Mouse (Mus musculus) brown adipose tissue, adult 24 weeks (tissue): ENCODE measurements around the gene Ccpg1. TPM values are rescaled to one million over a fixed set of nuclear protein-coding genes. Genes with fewer than 3 reads are reported as not detected.

Source experiments
- H3K27ac ChIP-seq: fragments of 200-500 bp; replicated peaks from 2 replicates; pipeline ENCODE4 v1.5.1; 2012; ENCODE audit warnings: low read depth, mild to moderate bottlenecking, low read length
- H3K4me1 ChIP-seq: fragments of 200-500 bp; 2 replicates; pipeline ENCODE4 v1.6.1; 2012; ENCODE audit warnings: low read length, mixed read lengths; ENCODE audit not compliant: control insufficient read depth, insufficient read depth, insufficient read length
- H3K4me3 ChIP-seq: fragments of 200-500 bp; 2 replicates; pipeline ENCODE4 v1.5.1; 2012; ENCODE audit warnings: low read depth, mild to moderate bottlenecking, low read length, moderate library complexity; ENCODE audit not compliant: insufficient read depth
- polyA plus RNA-seq: library from polyadenylated mRNA; stranded (reverse); fragments of >200 nt; gene quantifications from 2 replicates; pipeline ENCODE4 v1.2.4, GENCODE M21; 2012; ENCODE audit not compliant: missing spikeins, insufficient read depth, insufficient read length

Gene Ccpg1
- polyA plus RNA-seq, 1 experiment, result 64.5 TPM

DNA sequence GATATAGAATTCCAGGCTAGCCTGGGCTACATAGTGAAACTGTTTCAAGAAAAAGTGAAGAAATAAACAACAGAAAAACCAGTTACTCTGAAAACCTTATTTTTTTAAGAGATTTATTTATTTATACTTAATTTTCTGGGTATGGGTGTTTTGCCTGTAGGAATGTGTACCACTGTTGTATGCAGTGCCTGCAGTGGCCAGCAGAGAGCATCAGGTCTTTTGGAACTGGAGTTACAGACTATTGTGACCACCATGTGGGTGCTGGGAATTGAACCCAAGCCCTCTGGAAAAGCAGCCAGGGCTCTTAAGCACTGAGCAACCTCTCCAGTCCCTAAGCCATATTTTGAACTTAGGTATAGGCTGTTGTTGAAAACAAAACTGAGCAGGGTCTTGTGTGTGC, 12.2 kb upstream of the Ccpg1 start:
- H3K27ac ChIP-seq, result no peak overlapping the region
- no peak overlapping the region for H3K4me3 ChIP-seq
- H3K4me1 ChIP-seq, result no peaks in the 10 kb centered on the region

DNA sequence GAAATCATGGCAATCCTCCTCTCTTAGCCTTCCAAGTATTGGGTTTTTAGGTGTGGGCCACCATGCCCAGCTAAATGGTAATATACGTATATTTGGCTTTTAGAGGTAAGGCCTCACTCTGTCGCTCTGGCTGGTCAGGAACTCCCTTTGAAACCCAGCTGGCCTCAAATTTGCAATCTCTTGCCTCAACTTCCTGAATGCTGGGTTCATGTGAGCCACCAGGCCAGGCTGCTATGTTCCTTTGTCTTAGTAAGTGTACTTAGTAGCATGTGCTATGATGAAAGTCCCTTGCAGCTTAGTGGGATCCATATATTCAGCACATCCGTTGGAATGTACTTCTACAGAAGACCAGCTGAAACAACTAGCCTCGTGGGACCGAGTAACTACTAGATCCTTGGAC, 10.5 kb upstream of the Ccpg1 start:
- Histone ChIP-seq H3K4me1 (no peaks in the 10 kb centered on the region), H3K4me3 (no peak overlapping the region), H3K27ac (no peak overlapping the region)

DNA sequence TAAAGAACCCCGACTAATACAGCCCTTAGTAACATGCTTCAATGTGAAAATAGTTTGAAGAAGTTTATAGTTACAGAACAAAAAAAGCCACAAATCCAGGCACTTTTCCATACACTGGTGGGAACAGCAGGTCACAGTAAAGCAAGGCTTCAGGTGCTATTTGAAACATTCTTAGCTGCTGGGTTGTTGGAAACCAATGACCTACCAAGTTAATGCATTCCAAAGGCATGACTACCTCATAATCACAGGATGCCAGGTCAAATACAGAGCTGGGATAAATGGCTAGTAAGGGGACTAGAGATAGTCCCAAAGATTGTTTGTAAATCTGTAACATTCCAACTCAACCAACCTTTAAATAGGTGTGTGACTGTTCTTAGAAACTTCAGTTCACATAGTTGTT, 10.0 kb upstream of the Ccpg1 start:
- H3K4me1 ChIP-seq, result no peaks in the 10 kb centered on the region

DNA sequence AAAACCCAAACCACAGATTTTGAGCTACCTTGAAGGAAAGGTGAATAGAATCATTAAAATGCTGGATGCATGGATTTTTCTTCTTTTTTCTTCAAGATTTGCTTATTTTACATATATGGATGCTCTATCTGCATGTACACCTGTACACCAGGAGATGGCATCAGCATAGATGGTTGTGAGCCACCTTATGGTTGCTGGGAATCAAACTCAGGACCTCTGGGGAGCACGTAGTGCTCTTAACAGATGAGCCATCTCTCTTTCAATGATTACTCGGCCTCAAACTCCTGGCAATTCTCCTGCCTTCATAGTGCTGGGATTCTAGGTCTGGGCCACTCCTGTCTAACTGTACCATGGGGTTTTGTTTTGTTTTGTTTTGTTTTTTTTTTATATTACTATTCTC, 2.2 kb upstream of the Ccpg1 start:
- H3K27ac ChIP-seq, result no peak overlapping the region
- H3K4me3 ChIP-seq, result no peak overlapping the region
- H3K4me1 ChIP-seq, result peaks cover 2% of the 10 kb centered on the region; the same call in 1 of the 2 replicates

More for the DNA sequence above, 10.0 kb upstream of the Ccpg1 start:
- Histone ChIP-seq H3K27ac (no peak overlapping the region), H3K4me3 (no peak overlapping the region)

DNA sequence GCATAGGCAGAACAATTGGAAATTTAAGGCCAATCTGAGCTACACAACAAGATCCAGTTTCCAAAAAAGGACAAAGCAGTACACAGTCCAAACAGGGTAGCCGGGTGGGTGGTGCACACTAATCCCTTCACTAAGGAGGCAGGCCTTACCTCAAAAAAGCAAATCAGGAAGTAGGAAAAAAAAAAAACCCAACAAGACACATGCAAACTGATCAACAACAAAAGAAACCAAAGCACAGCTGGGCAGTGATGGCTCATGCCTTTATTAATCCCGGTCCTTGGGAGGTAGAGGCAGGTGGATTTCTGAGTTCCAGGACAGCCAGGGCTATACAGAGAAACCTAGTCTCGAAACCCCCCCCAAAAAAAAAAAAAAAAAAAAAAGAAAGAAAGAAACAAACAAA, 2.5 kb downstream of the Ccpg1 start:
- Histone ChIP-seq H3K4me3 (no peak overlapping the region), H3K27ac (no peak overlapping the region), H3K4me1 (peaks cover 2% of the 10 kb centered on the region; the same call in 1 of the 2 replicates)

DNA sequence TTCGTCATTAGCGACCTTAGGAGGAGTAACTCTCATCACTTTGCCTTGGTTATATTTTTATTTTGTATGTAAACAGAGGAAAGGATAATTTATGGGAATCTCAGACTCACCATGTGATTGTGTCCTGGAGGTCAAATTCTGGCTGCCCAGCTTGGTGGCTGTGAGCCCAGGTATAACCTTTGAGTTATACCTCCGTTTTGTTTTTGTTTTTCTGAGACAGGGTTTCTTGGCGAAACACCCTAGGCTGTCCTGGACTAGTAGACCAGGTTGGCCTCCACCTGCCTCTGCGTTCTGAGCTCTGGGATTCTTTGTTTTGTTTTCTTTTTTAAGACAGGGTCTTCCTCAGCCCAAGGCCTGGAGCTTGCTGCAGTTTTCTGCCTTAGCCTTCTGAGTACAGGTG, 3.5 kb downstream of the Ccpg1 start:
- Histone ChIP-seq H3K4me3 (no peak overlapping the region), H3K27ac (no peak overlapping the region), H3K4me1 (peaks cover 2% of the 10 kb centered on the region; the same call in 1 of the 2 replicates)

DNA sequence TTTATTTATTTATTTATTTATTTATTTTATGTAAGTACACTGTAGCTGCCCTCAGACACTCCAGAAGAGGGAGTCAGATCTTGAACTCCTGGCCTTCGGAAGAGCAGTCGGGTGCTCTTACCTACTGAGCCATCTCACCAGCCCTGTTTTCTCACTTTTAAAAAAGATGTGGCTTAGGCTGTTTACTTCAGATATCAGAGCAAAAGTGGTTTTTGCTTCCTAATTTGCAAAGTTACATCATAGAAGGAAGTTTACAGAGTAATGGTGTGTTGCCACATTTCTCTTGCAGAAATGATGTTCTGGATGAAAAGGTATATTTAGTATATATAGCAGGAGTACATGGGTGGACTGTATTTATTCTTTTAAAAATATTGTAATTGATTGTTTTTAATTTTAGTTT, 6.2 kb downstream of the Ccpg1 start:
- no peak overlapping the region for H3K27ac ChIP-seq
- peaks cover 2% of the 10 kb centered on the region; the same call in 1 of the 2 replicates for H3K4me1 ChIP-seq
- H3K4me3 ChIP-seq, result no peak overlapping the region

DNA sequence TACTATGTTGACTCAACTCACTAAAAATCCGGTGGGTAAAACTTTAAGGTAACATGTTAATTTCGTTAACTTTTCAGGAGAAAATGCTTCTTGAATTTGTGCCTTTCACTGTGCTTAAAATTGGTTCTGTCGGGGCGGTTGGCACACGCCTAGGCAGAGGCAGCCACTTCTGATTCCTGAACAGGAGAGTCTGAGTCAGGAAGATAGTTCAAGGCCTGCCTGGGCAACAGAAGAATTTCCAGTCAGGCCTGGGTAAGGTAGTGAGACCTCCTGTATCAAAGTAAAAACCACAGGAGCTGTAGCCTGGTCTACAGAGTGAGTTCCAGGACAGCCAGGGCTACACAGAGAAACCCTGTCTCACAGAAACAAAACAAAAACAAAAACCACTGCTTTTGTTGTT, 7.3 kb downstream of the Ccpg1 start:
- H3K4me1 ChIP-seq, result no peaks in the 10 kb centered on the region; the same call in 1 of the 2 replicates
- H3K27ac ChIP-seq, result no peak overlapping the region
- no peak overlapping the region for H3K4me3 ChIP-seq

DNA sequence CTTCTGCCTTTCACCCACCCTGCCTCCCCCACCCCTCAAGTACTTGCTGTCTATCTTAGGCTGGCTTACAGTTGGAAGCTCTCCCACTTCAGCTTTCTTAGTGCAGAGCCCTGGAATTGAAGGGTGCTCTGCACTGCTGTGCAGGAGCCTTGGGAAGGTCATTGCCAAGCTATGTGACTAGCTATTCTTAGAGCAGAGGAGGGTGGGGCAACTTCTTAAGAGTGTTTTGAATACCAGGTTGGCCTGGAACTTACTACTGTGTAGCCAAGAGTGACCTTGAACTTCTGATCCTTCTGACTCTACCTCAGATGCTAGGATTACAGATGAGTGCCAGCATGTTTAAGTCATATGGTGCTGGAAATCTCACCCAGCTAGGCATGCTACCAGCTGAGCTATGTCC, 10.9 kb downstream of the Ccpg1 start:
- H3K4me1 ChIP-seq, result no peaks in the 10 kb centered on the region
- no peak overlapping the region for H3K27ac ChIP-seq
- no peak overlapping the region for H3K4me3 ChIP-seq

DNA sequence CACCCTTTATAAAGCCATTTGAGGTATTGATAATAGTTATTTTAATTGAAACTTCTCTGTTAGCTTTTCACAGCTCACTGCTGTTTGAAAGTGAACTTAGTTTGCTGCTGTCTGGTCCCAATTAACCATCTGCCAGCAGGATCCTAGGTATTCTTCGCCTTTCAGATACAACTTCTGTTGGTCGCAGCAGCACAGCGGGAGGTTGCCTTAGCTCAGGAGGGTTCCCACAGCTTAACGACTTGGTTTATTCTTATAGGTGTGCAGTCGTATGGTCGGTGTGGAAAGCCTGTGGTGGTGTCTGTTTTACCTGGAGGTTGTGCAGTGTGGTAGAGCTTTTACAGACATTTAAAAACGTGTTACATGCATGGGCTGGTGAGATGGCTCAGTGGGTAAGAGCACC, 11.6 kb downstream of the Ccpg1 start:
- Histone ChIP-seq H3K4me3 (no peak overlapping the region), H3K27ac (no peak overlapping the region), H3K4me1 (no peaks in the 10 kb centered on the region)

DNA sequence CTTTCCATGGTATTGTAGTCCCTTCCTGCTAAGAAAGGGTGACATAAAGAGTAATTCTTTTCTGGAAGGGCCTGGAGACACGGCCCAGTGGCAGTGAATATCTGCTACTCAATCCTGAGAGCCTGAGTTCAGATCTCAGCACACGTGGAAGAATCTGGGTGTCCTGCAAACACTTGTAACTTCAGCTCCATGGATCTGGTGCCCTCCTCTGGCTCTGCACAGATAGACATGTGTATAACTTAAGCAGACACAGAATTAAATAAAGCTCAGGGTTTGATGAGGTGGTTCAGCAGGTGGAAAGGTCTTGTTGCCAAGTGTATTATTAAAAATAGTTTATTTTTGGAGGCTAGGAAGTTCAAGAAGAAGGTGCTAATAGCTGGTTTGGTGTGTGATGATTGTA, 15.3 kb downstream of the Ccpg1 start:
- no peak overlapping the region for H3K4me3 ChIP-seq
- H3K4me1 ChIP-seq, result no peaks in the 10 kb centered on the region
- H3K27ac ChIP-seq, result no peak overlapping the region

DNA sequence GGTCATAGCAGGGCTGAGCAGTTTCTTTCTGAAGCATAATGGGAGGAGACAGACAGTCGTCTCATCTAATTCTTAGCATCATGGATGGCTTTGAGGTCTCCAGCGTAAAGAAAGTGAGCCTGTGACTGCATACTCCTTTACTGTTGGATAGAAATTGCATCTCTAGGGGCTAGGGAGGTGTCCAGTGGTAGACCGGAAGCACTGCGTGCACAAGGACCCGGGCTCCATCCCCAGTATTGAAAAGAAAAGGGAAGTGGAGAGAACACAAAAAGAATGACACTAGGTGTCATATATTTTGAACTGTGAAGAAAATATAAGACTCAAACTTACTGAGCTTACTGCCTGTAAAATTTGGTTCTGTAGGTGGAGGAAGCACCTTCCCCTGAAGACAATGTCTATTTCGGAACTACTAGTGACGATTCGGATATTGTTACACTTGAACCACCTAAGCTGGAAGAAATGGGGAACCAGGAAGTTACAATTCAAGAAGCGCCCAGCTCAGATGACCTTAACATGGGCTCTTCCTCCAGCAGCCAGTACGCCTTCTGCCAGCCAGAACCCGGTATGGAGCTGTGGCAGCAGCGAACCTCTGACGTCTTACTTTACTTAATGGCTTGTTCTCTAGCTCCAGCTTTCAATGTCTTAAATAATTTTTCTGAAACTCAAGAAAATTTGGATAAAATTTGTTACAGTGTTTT, 16.2 kb downstream of the Ccpg1 start:
- H3K4me1 ChIP-seq, result no peaks in the 10 kb centered on the region
- H3K4me3 ChIP-seq, result no peak overlapping the region
- H3K27ac ChIP-seq, result no peak overlapping the region

DNA sequence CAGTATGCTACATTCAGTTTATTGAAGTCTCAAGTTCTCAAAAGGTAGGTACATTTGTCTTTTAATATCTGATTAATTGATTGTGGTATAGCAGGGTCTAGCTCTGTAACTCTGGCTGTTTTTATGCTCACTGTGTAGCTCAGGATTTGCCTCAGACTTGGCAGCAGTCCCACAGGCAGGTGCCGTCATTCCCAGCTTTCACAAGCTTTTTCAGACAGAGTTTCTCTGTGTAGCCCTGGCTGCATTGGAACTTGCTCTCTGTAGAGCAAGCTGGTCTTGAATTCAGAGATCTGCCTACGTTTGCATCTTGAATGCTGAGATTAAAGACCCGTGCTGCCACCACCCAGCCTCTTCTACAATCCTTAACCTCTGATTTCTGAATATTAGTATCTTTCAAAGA, 16.9 kb downstream of the Ccpg1 start:
- Histone ChIP-seq H3K27ac (no peak overlapping the region), H3K4me1 (no peaks in the 10 kb centered on the region), H3K4me3 (no peak overlapping the region)

DNA sequence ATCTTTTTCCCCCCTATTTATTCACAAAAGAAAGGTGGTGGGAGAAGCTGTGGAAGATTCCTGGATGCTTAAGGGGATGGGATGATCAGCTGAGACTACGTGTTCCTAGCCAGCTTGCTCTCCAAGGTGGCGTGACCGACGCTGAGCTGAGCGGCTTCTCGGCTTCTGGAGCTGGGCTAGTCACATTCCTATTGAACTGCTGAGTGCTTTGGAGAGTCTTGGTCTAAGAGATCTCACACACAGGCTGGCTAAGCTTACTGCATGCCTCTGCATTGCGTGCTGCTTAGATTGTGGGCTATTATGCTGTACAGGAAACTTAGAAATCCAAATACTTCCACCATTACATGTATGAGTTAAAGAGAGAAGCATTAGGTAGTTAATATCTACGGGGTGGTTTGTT, 18.8 kb downstream of the Ccpg1 start:
- Histone ChIP-seq H3K4me1 (no peaks in the 10 kb centered on the region), H3K4me3 (no peak overlapping the region), H3K27ac (no peak overlapping the region)

DNA sequence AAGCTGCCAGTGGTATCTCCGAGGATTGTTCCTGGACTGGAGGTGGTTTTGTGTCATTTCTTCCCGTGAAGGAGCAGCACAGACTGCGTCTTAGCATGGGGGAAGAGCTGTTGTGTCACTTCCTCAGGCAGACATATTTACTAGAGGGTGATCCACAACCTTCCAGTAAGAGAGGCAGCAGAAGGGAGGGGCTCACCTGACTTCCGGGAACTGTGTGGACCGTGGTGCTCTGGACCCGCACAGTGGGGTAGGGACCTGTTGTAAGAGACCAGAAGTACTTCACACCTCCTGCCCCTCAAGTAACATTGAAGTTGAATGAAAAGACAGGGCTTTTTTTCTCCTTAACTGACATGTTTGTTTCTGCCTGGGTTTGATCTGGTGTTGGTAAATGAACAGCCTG, 19.9 kb downstream of the Ccpg1 start:
- Histone ChIP-seq H3K4me3 (no peak overlapping the region), H3K27ac (no peak overlapping the region), H3K4me1 (no peaks in the 10 kb centered on the region)

DNA sequence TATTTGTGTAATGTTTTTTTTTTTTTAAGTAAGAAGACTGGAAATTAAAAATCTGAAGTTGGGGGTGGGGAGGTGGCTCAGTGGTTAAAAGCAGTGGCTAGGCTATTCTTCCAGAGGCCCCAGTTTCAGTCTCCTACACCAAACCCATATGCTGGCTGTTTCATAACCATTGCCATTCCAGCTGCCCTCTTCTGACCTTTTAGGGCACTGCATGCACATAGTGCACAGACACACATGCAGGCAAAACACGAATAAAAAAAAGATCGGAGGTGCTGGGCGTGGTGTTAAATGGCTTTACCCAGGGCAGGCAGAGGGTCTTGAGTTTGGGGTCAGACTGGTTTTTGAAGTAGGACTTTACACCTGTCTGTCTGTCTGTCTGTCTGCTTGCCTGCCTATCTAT, 20.9 kb downstream of the Ccpg1 start:
- H3K4me1 ChIP-seq, result no peaks in the 10 kb centered on the region
- no peak overlapping the region for H3K27ac ChIP-seq
- no peak overlapping the region for H3K4me3 ChIP-seq
